Mouse (Mus musculus) midbrain, postnatal 0 days (tissue): ENCODE measurements at regions not wholly inside any gene's neighbourhood (a gene's known extent, or its start where the extent isn't known, plus 50 kb on each side); places are given as distances from the start of the nearest gene placed in this dataset.
A peak's percentile ranks its signal among the peaks of the same experiment; 100 is the strongest.

Source experiments
- ATAC-seq: fragments of 200-750 bp; cut with Nextera tagmentation; 2 replicates; pipeline ENCODE4 v1.8.0; 2017; ENCODE audit warnings: moderate number of reproducible peaks, mild to moderate bottlenecking, moderate TSS enrichment, moderate library complexity; ENCODE audit not compliant: low FRiP score
- DNase-seq: peaks from one replicate; pipeline ENCODE4 v3.0.0-alpha.2; 2015; ENCODE audit warnings: low spot score
- H3K27ac ChIP-seq: fragments of 300-500 bp; sonication (generic); 2 replicates; pipeline ENCODE4 v1.5.1; 2014; ENCODE audit warnings: low read depth, mild to moderate bottlenecking, low read length, mixed read lengths
- H3K27me3 ChIP-seq: fragments of 300-500 bp; sonication (generic); 2 replicates; pipeline ENCODE4 v1.6.1; 2014; ENCODE audit warnings: low read length, control low read depth, mixed read lengths; ENCODE audit not compliant: insufficient read depth
- H3K36me3 ChIP-seq: fragments of 300-500 bp; sonication (generic); 2 replicates; pipeline ENCODE4 v1.6.1; 2014; ENCODE audit warnings: low read length, control low read depth, mixed read lengths; ENCODE audit not compliant: insufficient read depth
- H3K4me1 ChIP-seq: fragments of 300-500 bp; sonication (generic); 2 replicates; pipeline ENCODE4 v1.6.1; 2014; ENCODE audit warnings: mild to moderate bottlenecking, control low read depth, antibody characterized with exemption, low read length, mixed read lengths; ENCODE audit not compliant: insufficient read depth
- H3K4me2 ChIP-seq: fragments of 300-500 bp; sonication (generic); 2 replicates; pipeline ENCODE4 v1.6.1; 2014; ENCODE audit warnings: low read depth, mild to moderate bottlenecking, low read length, mixed read lengths; ENCODE audit not compliant: poor library complexity, severe bottlenecking
- H3K4me3 ChIP-seq: fragments of 300-500 bp; sonication (generic); 2 replicates; pipeline ENCODE4 v1.5.1; 2014; ENCODE audit warnings: low read depth, mild to moderate bottlenecking, low read length, moderate library complexity
- H3K9ac ChIP-seq: fragments of 300-500 bp; sonication (generic); replicated peaks from 2 replicates; pipeline ENCODE4 v1.6.1; 2014; ENCODE audit warnings: mild to moderate bottlenecking, low read length, moderate library complexity, mixed read lengths; ENCODE audit not compliant: poor library complexity, severe bottlenecking
- H3K9me3 ChIP-seq: fragments of 300-500 bp; sonication (generic); 2 replicates; pipeline ENCODE4 v1.6.1; 2016; ENCODE audit warnings: low read length, control low read depth
- CTCF ChIP-seq: IDR thresholded peaks from 2 replicates; pipeline ENCODE4 v1.5.1; 2016; ENCODE audit warnings: antibody characterized with exemption, mild to moderate bottlenecking
- WGBS: fragments of 180-500 bp; shearing (Covaris S2); extraction: QIAGEN DNeasy Blood & Tissue Kit; methylation state at CpG from one replicate; pipeline ENCODE4 v1.1.7; 2014; 5-methylcytosine and 5-hydroxymethylcytosine counted together

- Histone ChIP-seq H3K4me2 (no peak overlapping the region), H3K9ac (no peak overlapping the region), H3K9me3 (no peaks in the 10 kb centered on the region), H3K36me3 (no peaks in the 10 kb centered on the region), H3K27me3 (no peaks in the 10 kb centered on the region), H3K4me3 (no peak overlapping the region), H3K4me1 (no peaks in the 10 kb centered on the region), H3K27ac (no peak overlapping the region)
- no peak for TF ChIP-seq CTCF
- 76% methylated on average over 4 of the region's 4 CpGs for WGBS
- ATAC-seq, result no peak
- DNase-seq, result no peak
Observed at GRCm38 (mm10) chr5:42364116-42364515, 296.4 kb downstream of the Gm16223 start.

GRCm38 (mm10) chr5:42387959-42388358, 320.2 kb downstream of the Gm16223 start:
- Histone ChIP-seq H3K4me1 (no peaks in the 10 kb centered on the region), H3K27ac (no peak overlapping the region), H3K27me3 (no peaks in the 10 kb centered on the region), H3K9ac (no peak overlapping the region), H3K36me3 (no peaks in the 10 kb centered on the region), H3K9me3 (no peaks in the 10 kb centered on the region), H3K4me2 (no peak overlapping the region), H3K4me3 (no peak overlapping the region)
- no peak for DNase-seq
- WGBS, result 72% methylated on average over 1 of the region's 1 CpGs
- ATAC-seq, result no peak
- TF ChIP-seq CTCF, result no peak

GRCm38 (mm10) chr5:42396695-42397094, 328.9 kb downstream of the Gm16223 start:
- no peak overlapping the region for H3K9ac ChIP-seq
- H3K4me3 ChIP-seq, result no peak overlapping the region
- H3K4me1 ChIP-seq, result no peaks in the 10 kb centered on the region
- ATAC-seq, result no peak
- H3K4me2 ChIP-seq, result no peak overlapping the region
- no peak for TF ChIP-seq CTCF
- H3K9me3 ChIP-seq, result no peaks in the 10 kb centered on the region
- no peaks in the 10 kb centered on the region for H3K36me3 ChIP-seq
- H3K27ac ChIP-seq, result no peak overlapping the region
- H3K27me3 ChIP-seq, result no peaks in the 10 kb centered on the region
- no peak for DNase-seq

GRCm38 (mm10) chr5:42409981-42410380, 342.2 kb downstream of the Gm16223 start:
- H3K36me3 ChIP-seq, result no peaks in the 10 kb centered on the region
- no peak overlapping the region for H3K4me2 ChIP-seq
- DNase-seq (no peak), ATAC-seq (no peak)
- no peaks in the 10 kb centered on the region for H3K9me3 ChIP-seq
- no peak overlapping the region for H3K27ac ChIP-seq
- no peak overlapping the region for H3K4me3 ChIP-seq
- no peak overlapping the region for H3K9ac ChIP-seq
- H3K4me1 ChIP-seq, result no peaks in the 10 kb centered on the region
- H3K27me3 ChIP-seq, result no peaks in the 10 kb centered on the region
- TF ChIP-seq CTCF, result no peak

- peak; percentile 79 for DNase-seq
- ATAC-seq, result no peak
- Histone ChIP-seq H3K4me3 (no peak overlapping the region), H3K9ac (no peak overlapping the region), H3K4me1 (no peaks in the 10 kb centered on the region), H3K36me3 (no peaks in the 10 kb centered on the region), H3K27ac (no peak overlapping the region), H3K27me3 (no peaks in the 10 kb centered on the region), H3K4me2 (no peak overlapping the region), H3K9me3 (no peaks in the 10 kb centered on the region)
- TF ChIP-seq CTCF, result peak; percentile 73
- 12% methylated on average over 1 of the region's 1 CpGs for WGBS
Observed at GRCm38 (mm10) chr5:42412296-42412695, 344.5 kb downstream of the Gm16223 start.

GRCm38 (mm10) chr5:42425902-42426301, 358.1 kb downstream of the Gm16223 start:
- Histone ChIP-seq H3K4me3 (no peak overlapping the region), H3K9ac (no peak overlapping the region), H3K4me2 (no peak overlapping the region), H3K27me3 (no peaks in the 10 kb centered on the region), H3K4me1 (no peaks in the 10 kb centered on the region), H3K9me3 (no peaks in the 10 kb centered on the region), H3K36me3 (no peaks in the 10 kb centered on the region), H3K27ac (no peak overlapping the region)
- ATAC-seq (no peak), DNase-seq (no peak)
- WGBS, result 36% methylated on average over 3 of the region's 3 CpGs
- TF ChIP-seq CTCF, result no peak

GRCm38 (mm10) chr5:42433147-42433546, 365.4 kb downstream of the Gm16223 start:
- 85% methylated on average over 3 of the region's 3 CpGs for WGBS
- peak; percentile 41 for DNase-seq

More at GRCm38 (mm10) chr5:42433147-42433546, 365.4 kb downstream of the Gm16223 start:
- Histone ChIP-seq H3K9ac (no peak overlapping the region), H3K9me3 (no peaks in the 10 kb centered on the region), H3K4me2 (no peak overlapping the region), H3K4me1 (no peaks in the 10 kb centered on the region), H3K27ac (no peak overlapping the region), H3K36me3 (no peaks in the 10 kb centered on the region), H3K4me3 (no peak overlapping the region), H3K27me3 (no peaks in the 10 kb centered on the region)
- no peak for TF ChIP-seq CTCF
- no peak for ATAC-seq
